Mouse (Mus musculus): ENCODE results near the gene Micall1.

Gene Micall1

GRCm38 (mm10) chr15:79133191-79133661 lies 24.5 kb downstream of the Micall1 start:
- DNase-seq: no peak

DNA sequence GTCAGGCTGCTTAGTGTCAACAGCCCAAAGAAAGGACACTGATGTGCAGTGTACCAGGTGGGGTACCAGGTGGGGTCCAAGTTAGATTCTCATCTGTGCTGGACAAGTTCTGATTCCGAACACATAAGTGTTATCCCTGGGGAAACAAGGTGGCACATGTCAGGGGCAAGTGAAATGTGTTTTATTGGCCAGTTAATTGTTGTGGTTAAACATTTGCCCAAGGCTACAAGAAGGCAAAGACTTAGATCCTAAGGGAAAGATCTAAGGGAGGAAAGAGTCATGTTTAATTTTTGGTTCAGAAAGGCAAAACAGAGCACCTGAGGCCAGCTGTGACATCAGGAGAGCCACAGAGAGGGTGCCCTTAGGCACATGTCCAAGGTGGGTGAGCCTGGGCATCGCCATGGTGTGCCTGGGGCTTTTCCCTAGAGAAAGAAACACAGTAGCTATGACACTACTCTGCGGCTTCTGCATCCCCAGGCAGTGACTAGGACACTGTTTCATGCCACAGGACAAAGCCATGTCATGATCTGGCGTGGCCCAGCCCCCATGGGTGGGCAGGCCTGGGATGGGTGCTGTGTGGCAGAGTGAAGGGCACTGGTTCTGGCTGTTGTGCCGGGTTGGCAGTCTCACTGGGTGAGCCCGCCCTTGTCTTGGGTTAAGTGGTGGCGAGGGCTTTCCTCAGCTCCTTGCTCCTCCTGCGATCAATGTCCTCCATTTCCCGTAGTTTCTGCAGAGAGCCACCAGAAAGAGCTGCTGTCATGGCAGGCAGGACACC lies 26.0 kb downstream of the Micall1 start:
- DNase-seq: no peak

- no peak for DNase-seq
Observed at GRCm38 (mm10) chr15:79135332-79135731, 26.6 kb downstream of the Micall1 start.

GRCm38 (mm10) chr15:79135783-79136575 lies 27.3 kb downstream of the Micall1 start:
- no peak for DNase-seq

- DNase-seq: no peak
Observed at GRCm38 (mm10) chr15:79139640-79140039, 30.9 kb downstream of the Micall1 start.

- DNase-seq: peak; percentile 96
Observed at GRCm38 (mm10) chr15:79140866-79141565, 32.3 kb downstream of the Micall1 start, which contains the start of the genes Polr2f and 1700088E04Rik. Gene Polr2f (plus strand): TSS chr15:79141009. Gene 1700088E04Rik (minus strand): TSS chr15:79141253.

DNA sequence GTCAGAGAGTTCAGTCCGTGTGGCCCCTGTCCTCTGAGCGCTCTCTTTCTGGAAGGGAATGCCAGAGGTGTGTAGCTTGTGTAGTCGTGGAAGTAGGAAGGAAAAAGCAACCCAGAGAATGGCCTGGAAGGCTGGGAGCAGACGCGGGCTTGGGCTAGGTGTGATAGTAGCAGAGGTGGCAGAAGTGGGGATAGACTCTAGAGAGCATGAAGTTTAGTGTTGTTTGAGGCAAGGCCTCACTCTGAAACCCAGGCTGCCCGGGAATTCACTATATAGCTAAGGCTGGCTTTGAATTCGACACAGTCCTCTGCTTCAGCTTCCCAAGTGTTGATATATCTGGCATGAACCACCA lies 32.8 kb downstream of the Micall1 start:
- DNase-seq: no peak

DNA sequence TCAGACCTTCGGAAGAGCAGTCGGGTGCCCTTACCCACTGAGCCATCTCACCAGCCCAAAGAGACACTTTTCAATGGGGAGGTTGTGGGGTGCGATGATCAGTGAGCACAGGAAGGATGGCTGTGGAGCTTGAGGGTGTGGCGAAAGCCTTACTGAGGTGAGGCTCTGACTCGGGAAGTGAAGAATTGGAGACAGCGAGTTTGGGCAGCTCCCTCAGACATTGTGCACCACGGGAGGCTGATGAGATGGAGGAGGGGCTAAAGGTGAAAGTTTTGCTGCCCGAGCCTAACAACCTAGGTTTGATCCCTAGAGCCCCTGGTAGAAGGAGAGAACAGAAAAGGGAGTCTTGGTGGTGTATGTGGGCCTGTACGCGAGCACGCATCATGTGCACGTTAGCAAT lies 34.6 kb downstream of the Micall1 start:
- DNase-seq: no peak

DNA sequence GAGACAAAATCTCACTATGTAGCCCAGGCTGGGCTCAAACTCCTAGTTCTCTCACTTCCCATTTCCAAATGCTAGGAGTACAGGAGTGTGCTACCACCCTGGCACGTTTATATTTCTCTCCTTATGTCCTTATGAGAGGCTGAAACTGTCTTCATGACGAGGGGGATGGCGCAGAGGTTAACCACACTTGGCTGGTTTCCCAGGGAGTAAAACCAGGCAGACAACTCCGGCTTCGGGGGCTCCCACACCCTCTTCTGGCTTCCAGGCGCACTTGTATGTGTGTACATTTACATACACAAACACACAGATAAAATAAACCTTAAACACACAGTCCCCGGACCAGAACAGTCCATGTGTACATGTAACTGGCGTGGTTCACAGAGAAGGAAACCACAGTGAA lies 35.3 kb downstream of the Micall1 start:
- DNase-seq: no peak

- DNase-seq: no peak
Observed at GRCm38 (mm10) chr15:79145522-79145921, 36.8 kb downstream of the Micall1 start.

- peak; percentile 84 for DNase-seq
Observed at GRCm38 (mm10) chr15:79148533-79148932, 39.8 kb downstream of the Micall1 start.

DNA sequence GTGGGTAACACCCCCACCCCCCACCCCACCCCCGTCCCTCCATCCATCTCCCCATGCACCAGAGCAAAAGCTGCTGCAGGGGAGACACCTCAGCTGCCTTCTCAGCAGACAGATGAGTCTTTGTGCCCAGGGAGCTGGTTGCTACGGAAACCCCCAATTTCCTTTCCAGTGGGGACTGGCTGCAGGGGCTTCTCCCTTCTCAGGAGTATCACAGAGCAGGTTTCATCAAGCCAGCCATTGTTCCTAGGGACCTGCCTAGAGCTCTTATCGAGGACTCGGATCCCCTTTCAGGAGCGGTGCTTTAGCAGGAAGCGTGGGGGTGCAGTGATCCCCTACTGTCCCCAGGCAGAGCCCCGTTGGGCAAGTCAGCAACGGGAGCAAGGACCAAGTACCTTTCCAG lies 43.2 kb downstream of the Micall1 start:
- DNase-seq: no peak

- no peak for DNase-seq
Observed at GRCm38 (mm10) chr15:79152709-79153108, 44.0 kb downstream of the Micall1 start.

DNA sequence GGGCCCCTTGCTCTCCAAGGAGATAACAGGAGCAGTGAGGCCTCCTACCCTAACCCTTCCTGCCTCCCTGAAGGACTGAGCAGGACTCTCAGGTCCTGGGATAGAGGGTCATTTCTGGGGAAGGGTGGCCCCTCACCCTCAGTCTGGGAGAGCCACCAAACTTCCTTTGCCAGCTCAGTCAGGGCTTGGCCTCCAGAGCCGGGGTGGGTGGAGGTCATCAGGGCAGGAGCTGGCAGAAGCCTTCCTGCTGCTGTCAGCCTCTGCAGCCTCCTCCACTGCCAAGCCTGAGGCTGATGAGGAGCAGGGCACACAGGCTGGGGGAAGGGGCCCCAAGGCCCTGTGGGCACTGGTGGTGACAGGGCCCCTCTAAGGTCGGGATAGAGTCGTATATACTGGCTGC lies 46.9 kb downstream of the Micall1 start:
- no peak for DNase-seq

DNA sequence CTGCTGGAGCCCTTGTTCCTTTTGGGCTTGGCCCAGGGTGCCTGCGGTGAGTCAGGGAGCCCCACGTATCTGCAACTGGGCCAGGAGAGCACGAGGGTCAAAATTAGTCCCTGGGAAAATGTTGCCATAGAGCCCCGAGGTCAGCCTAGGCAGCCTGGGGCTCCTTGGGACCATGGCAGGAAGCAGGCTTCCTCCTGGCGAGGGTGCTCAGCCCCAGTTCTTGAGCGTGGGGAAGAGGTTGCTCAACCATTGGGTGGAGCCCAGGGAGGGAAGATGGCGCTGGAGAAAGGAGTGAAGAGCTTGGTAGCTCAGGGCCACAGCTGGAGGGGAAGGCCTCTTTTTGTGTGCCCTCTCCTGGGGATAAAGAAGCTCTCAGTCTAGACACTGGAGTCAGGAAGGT lies 53.6 kb downstream of the Micall1 start:
- DNase-seq: no peak

GRCm38 (mm10) chr15:79162822-79163221 lies 54.1 kb downstream of the Micall1 start:
- DNase-seq: no peak

DNA sequence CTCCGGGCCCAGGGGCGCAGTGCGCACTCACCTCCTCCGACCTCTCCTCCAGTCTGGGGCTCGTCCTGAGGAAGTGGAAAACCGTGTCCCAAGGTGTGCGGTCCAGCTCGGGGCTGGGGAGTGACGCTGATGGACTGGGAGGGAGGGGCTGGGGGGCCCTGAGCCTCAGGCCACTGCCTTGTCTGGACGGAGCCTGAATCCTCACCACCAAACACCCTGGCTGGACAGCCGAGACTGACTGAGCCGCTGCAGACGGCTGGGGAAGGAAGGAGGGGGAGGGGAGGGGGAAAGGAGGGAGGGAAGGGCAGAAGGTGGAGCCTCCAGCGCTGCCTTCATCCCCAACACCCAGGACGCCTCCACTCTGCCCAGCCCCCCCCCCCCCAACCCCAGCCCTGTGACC lies 55.6 kb downstream of the Micall1 start:
- DNase-seq: no peak

DNA sequence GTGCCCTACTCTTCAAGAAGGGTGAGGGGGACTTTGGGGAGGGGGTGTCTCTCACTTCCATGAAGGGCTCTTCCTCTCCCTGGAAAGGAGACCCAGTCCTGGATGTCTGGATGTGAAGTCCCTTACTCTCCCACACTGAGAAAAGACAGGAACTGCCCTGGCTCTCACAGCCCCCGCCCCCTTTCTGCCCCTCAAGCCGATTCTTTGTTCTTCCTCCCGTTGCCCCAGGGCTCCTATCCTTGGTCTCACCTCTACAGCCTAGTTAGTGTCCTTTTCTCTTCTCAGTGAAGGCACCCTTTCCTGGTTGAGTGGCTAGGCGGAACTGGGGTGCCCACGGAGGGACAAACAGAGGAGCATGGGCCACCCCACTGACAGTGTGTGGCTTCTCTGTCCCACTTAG lies 56.4 kb downstream of the Micall1 start, which contains the start of gene Sox10:
TSS of gene Sox10 (minus strand) at position 101 of the 400 bp plus-strand sequence.
- DNase-seq: no peak

DNA sequence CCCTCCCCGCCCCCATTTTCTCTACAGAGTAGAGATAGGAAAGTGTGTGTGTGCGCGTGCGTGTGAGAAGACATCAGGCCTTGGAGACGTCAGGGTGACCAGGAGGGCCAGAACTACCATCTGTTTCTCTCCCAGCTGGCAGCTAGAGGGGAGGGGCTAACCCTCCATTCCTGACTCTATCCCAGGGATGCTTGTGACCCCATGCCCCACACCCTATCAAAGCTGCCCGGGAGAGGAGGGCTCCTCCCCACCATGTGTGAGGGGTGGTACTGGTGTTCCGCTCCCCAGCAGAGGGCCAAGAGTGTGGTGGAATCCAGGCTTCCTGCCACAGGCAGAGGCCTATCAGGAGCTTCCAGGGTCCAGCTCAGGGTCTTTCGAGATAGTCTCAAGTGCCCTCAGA lies 58.0 kb downstream of the Micall1 start:
- no peak for DNase-seq

- no peak for DNase-seq
Observed at GRCm38 (mm10) chr15:79176905-79177304, 68.2 kb downstream of the Micall1 start.

- no peak for DNase-seq
Observed at GRCm38 (mm10) chr15:79185213-79185612, 76.5 kb downstream of the Micall1 start.
